Mouse (Mus musculus) kidney, postnatal 0 days (tissue): ENCODE measurements around the gene Pnp. TPM values are rescaled to one million over a fixed set of nuclear protein-coding genes. Genes with fewer than 3 reads are reported as not detected.

Experiments used
- ATAC-seq: fragments of 200-750 bp; cut with Nextera tagmentation; replicated peaks from 2 replicates; pipeline ENCODE4 v1.8.0; 2017; ENCODE audit warnings: low read depth, moderate number of reproducible peaks, moderate TSS enrichment, moderate library complexity; ENCODE audit not compliant: low FRiP score
- DNase-seq: peaks from one replicate; pipeline ENCODE4 v3.0.0-alpha.2; 2016; ENCODE audit warnings: low spot score
- H3K27ac ChIP-seq: fragments of 300-500 bp; sonication (generic); 2 replicates; pipeline ENCODE4 v1.5.1; 2014; ENCODE audit warnings: mild to moderate bottlenecking
- H3K27me3 ChIP-seq: fragments of 300-500 bp; sonication (generic); 2 replicates; pipeline ENCODE4 v1.6.1; 2014; ENCODE audit warnings: low read length, mixed read lengths; ENCODE audit not compliant: insufficient read depth
- H3K36me3 ChIP-seq: fragments of 300-500 bp; sonication (generic); 2 replicates; pipeline ENCODE4 v1.6.1; 2014; ENCODE audit warnings: low read length, mixed read lengths; ENCODE audit not compliant: insufficient read depth
- H3K4me1 ChIP-seq: fragments of 300-500 bp; sonication (generic); replicated peaks from 2 replicates; pipeline ENCODE4 v1.6.1; 2014; ENCODE audit warnings: antibody characterized with exemption, low read length, mixed read lengths; ENCODE audit not compliant: insufficient read depth
- H3K4me2 ChIP-seq: fragments of 300-500 bp; sonication (generic); 2 replicates; pipeline ENCODE4 v1.6.1; 2014; ENCODE audit warnings: mild to moderate bottlenecking, low read length, moderate library complexity, mixed read lengths
- H3K4me3 ChIP-seq: fragments of 300-500 bp; sonication (generic); replicated peaks from 2 replicates; pipeline ENCODE4 v1.5.1; 2014; ENCODE audit warnings: low read depth, low read length
- H3K9ac ChIP-seq: fragments of 300-500 bp; sonication (generic); 2 replicates; pipeline ENCODE4 v1.6.1; 2014; ENCODE audit warnings: low read depth, low read length
- H3K9me3 ChIP-seq: fragments of 300-500 bp; sonication (generic); replicated peaks from 2 replicates; pipeline ENCODE4 v1.6.1; 2016; ENCODE audit warnings: low read length, inconsistent platforms, mixed read lengths
- CTCF ChIP-seq: IDR thresholded peaks from 2 replicates; pipeline ENCODE4 v1.5.1; 2016; ENCODE audit warnings: antibody characterized with exemption, low read depth, mild to moderate bottlenecking, moderate library complexity
- WGBS: fragments of 180-500 bp; shearing (Covaris S2); extraction: QIAGEN DNeasy Blood & Tissue Kit; methylation state at CpG from one replicate; pipeline ENCODE4 v1.1.7; 2014; 5-methylcytosine and 5-hydroxymethylcytosine counted together
- polyA plus RNA-seq: library from polyadenylated mRNA; unstranded; fragments of >200 nt; fragmentation: Nextera tagmentation; extraction: Ambion mirVana; gene quantifications from 2 replicates; pipeline ENCODE4 v1.2.1, GENCODE M21; 2015

Gene Pnp
- 78.5 and 81.0 TPM in 2 replicates for polyA plus RNA-seq

- peak; percentile 99 for DNase-seq
- Histone ChIP-seq H3K9me3 (no peaks in the 10 kb centered on the region), H3K27me3 (no peaks in the 10 kb centered on the region), H3K4me2 (peak within 1 kb of the TSS; percentile 84), H3K27ac (peak within 1 kb of the TSS; percentile 87), H3K36me3 (peaks cover 23% of the 10 kb centered on the region), H3K4me1 (0 out of 2 replicates have a peak, but pooled peaks cover 2% of the 10 kb centered on the region), H3K4me3 (peak within 1 kb of the TSS; percentile 88), H3K9ac (peak within 1 kb of the TSS; percentile 94)
- no peak for TF ChIP-seq CTCF
- ATAC-seq = peak; percentile 100
- WGBS = under 1% methylated on average over 68 of the region's 68 CpGs
These were observed at the start of gene Pnp, which contains the start of gene Pip4p1 for GRCm38 (mm10) chr14:50930754-50931492. Gene Pnp, plus strand, starts transcription at chr14:50931082. Gene Pip4p1, minus strand, starts transcription at chr14:50930856.

GRCm38 (mm10) chr14:50891621-50892020 is 39.3 kb upstream of the Pnp start:
- H3K4me2 ChIP-seq = no peak overlapping the region
- TF ChIP-seq CTCF = no peak
- H3K27ac ChIP-seq = no peak overlapping the region
- no peaks in the 10 kb centered on the region for H3K36me3 ChIP-seq
- H3K9ac ChIP-seq = no peak overlapping the region
- H3K9me3 ChIP-seq = no peaks in the 10 kb centered on the region
- no peaks in the 10 kb centered on the region for H3K4me1 ChIP-seq
- no peak for ATAC-seq
- DNase-seq = no peak
- H3K4me3 ChIP-seq = no peak overlapping the region
- no peaks in the 10 kb centered on the region for H3K27me3 ChIP-seq
- WGBS = 91% methylated on average over 8 of the region's 8 CpGs

GRCm38 (mm10) chr14:50892091-50892490 is 38.8 kb upstream of the Pnp start:
- H3K27ac ChIP-seq = no peak overlapping the region
- H3K4me1 ChIP-seq = no peaks in the 10 kb centered on the region
- no peaks in the 10 kb centered on the region for H3K27me3 ChIP-seq
- 77% methylated on average over 7 of the region's 7 CpGs for WGBS
- H3K36me3 ChIP-seq = no peaks in the 10 kb centered on the region
- DNase-seq (no peak), ATAC-seq (no peak)
- H3K9me3 ChIP-seq = no peaks in the 10 kb centered on the region
- H3K4me3 ChIP-seq = no peak overlapping the region
- TF ChIP-seq CTCF = no peak
- H3K4me2 ChIP-seq = no peak overlapping the region
- H3K9ac ChIP-seq = no peak overlapping the region

GRCm38 (mm10) chr14:50892541-50893459 is 38.1 kb upstream of the Pnp start:
- H3K27me3 ChIP-seq = no peaks in the 10 kb centered on the region
- H3K36me3 ChIP-seq = no peaks in the 10 kb centered on the region
- H3K9me3 ChIP-seq = no peaks in the 10 kb centered on the region
- WGBS = 82% methylated on average over 22 of the region's 22 CpGs
- H3K27ac ChIP-seq = no peak overlapping the region
- no peak overlapping the region for H3K4me2 ChIP-seq
- ATAC-seq (no peak; the same call in 1 of the 2 replicates), DNase-seq (no peak)
- no peak overlapping the region for H3K9ac ChIP-seq
- no peak overlapping the region for H3K4me3 ChIP-seq
- TF ChIP-seq CTCF = no peak
- no peaks in the 10 kb centered on the region for H3K4me1 ChIP-seq

GRCm38 (mm10) chr14:50895407-50895806 is 35.5 kb upstream of the Pnp start:
- no peak for DNase-seq
- no peaks in the 10 kb centered on the region for H3K4me1 ChIP-seq
- no peak overlapping the region for H3K27ac ChIP-seq
- no peak for ATAC-seq
- no peak for TF ChIP-seq CTCF
- H3K4me3 ChIP-seq = no peak overlapping the region
- no peaks in the 10 kb centered on the region for H3K9me3 ChIP-seq
- no peak overlapping the region for H3K9ac ChIP-seq
- no peak overlapping the region for H3K4me2 ChIP-seq
- H3K36me3 ChIP-seq = no peaks in the 10 kb centered on the region
- no peaks in the 10 kb centered on the region for H3K27me3 ChIP-seq

- H3K4me1 ChIP-seq = no peaks in the 10 kb centered on the region
- no peaks in the 10 kb centered on the region for H3K27me3 ChIP-seq
- peak overlapping the region; percentile 63 for H3K4me2 ChIP-seq
- ATAC-seq (no peak; the same call in 1 of the 2 replicates), DNase-seq (peak; percentile 70)
- no peak overlapping the region for H3K27ac ChIP-seq
- 11% methylated on average over 19 of the region's 19 CpGs for WGBS
- peak overlapping the region; percentile 46 for H3K9ac ChIP-seq
- no peak for TF ChIP-seq CTCF
- no peaks in the 10 kb centered on the region for H3K36me3 ChIP-seq
- H3K9me3 ChIP-seq = no peaks in the 10 kb centered on the region
- peak overlapping the region; percentile 29 for H3K4me3 ChIP-seq
These were observed 34.7 kb upstream of the Pnp start for GRCm38 (mm10) chr14:50895985-50896746.
